Mouse (Mus musculus): ENCODE data around the gene Kyat1. TPM values are rescaled to one million over a fixed set of nuclear protein-coding genes. Genes with fewer than 3 reads are reported as not detected.
"Not testable (repeated sequence)": the region's sequence is repeated elsewhere in the genome, so short reads cannot be mapped to it uniquely, and the experiment has no call there.

Gene Kyat1
- total RNA-seq, 2 experiments from 2014 or later: 20.7 to 28.2 TPM

- no peak for DNase-seq
These were observed 9.1 kb upstream of the Kyat1 start for GRCm38 (mm10) chr2:30214745-30215144.

DNA sequence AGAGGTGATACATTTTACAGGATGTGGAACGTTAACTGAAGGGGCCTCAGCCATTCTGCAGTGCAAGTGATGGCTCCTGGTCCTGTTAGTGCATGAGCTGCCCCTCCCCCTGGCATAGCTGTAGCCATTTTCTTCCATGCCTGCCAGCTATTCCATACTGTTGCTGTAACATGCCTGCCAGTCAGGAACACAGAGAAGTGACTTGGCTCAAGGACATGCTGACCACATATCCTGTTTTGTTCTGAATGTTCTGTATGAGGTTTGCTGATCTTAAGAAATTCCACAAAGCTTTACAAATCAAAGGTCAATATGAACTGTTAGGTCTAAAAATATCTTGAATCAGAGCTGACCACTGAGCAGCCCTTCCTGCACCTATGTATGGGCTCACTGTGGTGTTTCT is 7.3 kb upstream of the Kyat1 start:
- DNase-seq: peak; percentile 16 to 45

GRCm38 (mm10) chr2:30212169-30212545 is 6.5 kb upstream of the Kyat1 start:
- no peak for DNase-seq

DNA sequence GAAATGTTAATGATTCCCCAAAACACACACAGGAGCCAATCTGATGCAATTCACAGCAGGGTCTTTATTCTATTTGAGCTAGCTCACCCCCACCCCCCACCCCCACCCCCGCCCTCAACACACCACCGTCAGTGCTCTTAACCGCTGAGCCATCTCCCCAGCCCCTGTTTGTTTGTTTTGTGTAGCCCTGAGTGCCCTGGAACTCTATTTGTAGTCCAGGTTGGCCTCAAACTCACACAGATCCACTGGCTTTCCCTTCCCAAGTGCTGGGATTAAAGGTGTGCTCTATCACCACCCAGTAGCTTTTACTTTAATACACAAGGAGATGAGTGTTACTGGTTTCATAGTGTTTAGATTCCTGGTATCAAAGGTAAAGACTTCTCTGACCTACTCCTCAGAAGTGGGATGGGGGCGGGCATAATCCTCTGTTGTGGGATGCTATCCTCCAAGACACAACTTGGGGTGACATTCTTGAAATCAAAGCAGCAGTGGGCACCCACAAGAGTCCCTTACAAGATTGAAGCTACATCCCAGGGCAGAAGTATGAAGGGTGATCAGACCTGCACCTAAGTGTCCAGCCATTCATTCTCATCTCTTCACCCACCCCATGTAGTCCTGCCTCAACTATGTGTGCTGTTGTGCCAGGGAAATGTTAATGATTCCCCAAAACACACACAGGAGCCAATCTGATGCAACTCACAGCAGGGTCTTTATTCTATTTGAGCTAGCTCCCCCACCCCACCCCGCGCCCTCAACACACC is 5.9 kb upstream of the Kyat1 start:
- DNase-seq: no peak

DNA sequence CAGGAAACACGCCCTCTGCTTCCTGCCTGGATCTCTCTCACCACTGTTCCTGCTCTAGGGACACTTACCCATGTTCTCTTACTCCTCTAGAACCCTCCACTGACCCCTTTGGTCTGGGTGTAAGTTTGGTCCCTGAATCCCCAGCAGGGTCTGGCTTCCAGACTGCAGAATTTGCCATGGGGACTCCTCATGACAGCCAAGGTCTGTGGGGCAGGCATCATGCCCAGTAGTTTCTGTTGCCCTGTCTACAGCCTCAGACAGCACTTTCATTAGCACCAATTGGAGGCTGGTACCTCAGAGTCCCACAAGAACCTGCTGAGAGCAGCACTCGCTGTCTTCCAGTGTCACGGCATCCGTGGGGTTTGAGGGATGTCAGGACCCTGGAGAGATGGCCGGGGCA is 2.2 kb upstream of the Kyat1 start:
- peak in 1 of 2 experiments; percentile 20 for DNase-seq

GRCm38 (mm10) chr2:30207401-30207800 is 1.8 kb upstream of the Kyat1 start:
- DNase-seq: no peak

- DNase-seq: peak; percentile 32 to 35
These were observed 405 bp downstream of the Kyat1 start for GRCm38 (mm10) chr2:30205255-30205628.

DNA sequence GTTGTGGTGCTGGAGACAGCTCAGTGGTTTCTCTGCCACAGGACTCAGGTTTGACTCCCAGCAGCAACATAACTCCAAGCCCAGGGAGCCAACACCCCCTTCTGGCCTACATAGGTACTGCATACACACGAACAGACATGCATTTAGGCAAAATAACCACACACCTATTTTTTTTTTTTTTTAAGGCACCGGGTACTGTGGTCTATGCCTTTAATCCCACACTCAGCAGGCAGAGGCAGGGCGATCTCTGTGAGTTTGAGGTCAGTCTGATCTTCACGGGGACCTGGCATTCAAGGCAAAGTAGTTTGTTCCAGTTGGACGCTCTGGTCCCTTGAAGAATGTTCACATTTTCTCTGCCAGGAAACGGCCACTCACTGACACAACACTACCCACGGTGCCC is 2.2 kb downstream of the Kyat1 start:
- peak in 1 of 2 experiments; percentile 42 for DNase-seq

DNA sequence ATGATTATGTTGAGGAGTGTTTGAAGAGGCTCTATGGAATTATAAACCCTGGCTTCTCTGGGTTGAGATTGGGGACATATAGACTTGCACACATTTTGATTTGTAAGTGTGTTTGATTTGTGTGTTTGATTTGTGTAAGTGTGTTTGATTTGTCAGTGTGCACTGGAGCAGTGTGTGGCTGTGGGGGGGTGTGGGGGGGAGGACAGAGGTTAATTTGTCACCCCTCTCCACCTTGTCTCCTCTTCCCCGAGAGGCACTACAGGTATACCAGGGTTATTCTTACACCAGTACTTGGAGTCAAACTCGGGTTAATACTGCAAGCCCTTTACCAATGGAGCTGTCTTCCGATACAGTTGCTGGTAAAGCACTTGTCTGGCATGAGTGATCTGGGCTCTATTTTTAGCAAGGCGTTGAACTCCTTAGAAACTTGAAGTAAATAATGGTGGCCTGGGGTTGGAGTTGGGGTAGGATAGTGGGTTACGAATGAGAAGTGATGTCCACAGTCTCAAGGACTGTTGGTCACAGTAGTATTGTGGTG is 5.2 kb downstream of the Kyat1 start:
- no peak for DNase-seq

DNA sequence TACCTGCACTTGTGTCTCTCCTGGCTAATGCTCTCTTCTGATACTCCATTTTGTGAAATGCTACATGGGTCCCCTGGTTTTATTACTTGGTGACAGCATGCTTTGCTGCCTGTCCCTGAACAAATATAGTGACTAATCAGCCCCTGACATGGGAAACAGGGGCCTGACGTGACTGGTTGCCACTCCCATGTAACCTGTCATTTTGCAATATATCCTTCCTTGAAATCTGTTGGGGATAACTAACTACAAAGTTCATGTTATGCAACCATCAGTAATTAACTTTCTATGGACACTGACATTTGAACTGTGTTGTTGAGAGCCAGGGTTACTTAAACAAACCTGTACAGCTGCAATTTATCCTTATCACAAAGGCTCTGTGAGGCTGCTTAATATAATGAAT is 5.7 kb downstream of the Kyat1 start:
- peak; percentile 35 to 54 for DNase-seq

- DNase-seq: no peak
These were observed 7.6 kb downstream of the Kyat1 start for GRCm38 (mm10) chr2:30198021-30198420.

DNA sequence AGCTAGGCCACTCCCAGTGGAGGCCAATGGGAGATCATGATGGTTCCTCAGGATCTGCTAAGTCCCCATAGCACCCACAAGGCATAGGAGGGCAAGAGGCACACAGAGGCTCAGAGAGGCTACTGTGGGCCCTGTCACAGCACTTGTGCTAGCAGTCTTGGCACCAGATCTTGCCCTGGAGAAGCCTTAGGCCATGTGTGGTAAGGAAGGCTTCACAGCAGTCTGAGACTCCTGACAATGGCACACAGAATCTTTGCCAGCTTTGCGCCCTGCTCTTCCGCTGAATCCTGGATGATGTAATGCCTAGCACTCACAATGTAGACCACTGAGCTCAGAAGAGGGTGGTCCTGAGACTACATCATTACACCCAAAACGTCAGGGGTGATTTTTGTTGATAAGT is 11.0 kb downstream of the Kyat1 start:
- no peak for DNase-seq

DNA sequence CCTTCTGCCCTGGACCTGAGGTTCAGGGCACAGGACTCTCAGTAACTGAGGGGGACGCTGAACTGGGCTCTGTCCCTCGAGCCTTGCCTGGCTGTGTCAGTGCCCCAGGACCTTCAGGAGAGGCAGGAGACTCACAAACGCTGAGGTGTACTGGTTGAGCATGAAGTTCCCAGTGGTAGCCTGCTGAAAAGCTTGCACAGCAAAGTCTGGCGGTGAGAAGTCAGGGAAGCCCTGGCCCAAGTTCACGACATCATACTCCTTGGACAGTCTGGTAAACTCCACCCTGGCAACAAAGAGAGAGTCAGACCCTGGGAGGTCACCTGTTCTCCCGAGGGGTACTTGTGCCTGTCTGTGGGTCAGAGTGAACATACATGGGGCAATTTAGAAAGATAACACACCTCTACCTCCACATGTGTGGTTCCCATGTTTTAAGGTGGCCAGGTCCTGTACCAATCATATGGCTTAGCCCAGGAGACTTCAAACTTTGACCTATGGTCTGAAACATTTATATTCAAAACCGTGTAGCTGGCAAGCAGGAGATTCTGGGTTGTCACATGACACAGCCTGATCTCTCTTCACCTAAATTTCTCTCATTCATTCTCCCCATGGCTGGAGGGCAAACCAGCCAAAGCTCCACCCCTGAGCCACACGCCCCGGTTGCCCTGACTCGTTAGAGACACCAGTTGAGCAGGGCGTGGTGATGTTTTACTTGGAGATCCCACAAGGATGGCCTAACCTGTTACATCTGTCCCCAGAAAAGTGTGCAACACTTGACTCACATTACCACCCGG is 13.7 kb downstream of the Kyat1 start:
- DNase-seq: no peak

DNA sequence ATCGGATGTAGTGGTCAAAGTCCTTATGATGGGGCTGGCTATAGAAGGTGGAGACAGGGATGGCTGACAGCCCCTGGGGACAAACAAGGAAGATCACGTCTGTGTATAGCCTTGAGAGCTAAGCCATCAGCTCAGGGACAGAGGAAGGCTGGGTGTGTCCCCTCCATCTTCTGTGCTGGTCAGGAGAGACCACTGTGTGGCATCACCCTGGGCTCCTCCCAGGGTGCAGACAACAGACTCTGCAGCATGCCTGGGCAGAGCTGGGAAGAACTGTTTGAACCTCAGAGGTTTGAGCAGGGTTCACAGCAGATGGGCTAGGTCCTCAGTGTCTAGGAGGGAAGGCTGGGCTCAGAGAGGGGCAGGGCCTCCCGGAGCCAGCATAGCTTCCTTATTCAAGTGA is 20.0 kb downstream of the Kyat1 start:
- DNase-seq: no peak

DNA sequence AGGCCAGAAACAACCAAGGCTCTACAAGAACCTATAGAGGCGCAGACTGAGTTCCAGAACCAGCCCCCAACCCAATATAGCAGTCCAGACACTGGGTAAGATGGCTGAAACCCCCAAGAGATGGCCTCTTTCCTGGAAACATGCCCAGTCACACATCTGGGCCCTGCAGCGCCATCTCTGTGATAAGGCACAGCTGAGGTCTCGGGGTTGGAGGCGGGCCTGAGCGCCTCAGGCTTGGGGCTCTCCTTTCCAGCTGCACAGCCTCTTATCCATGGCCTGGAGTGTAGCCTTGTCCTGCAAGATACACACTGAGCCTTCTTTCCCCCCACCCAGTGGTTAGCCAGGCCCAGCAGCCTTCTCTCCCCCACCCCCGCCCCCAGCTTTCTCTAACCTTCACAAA is 20.4 kb downstream of the Kyat1 start:
- DNase-seq: no peak

DNA sequence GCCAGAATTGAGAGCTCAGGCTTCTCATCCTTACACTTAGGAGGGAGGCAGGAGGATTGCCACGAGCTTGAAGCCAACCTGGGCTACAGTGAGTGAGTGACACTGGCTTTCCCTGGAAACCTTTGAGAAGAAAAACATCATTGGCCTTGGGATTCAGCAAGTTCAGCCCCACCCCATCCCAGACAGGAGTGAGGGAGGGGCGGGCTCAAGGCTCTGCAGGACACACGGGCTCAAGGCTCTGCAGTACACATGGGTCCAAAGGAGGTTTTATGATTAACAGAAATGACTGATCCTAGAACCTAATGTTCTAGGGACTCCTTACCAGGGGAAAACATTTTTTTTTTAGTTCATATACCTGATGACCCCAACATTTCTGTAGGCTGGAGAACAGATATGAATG is 21.9 kb downstream of the Kyat1 start:
- DNase-seq: no peak

DNA sequence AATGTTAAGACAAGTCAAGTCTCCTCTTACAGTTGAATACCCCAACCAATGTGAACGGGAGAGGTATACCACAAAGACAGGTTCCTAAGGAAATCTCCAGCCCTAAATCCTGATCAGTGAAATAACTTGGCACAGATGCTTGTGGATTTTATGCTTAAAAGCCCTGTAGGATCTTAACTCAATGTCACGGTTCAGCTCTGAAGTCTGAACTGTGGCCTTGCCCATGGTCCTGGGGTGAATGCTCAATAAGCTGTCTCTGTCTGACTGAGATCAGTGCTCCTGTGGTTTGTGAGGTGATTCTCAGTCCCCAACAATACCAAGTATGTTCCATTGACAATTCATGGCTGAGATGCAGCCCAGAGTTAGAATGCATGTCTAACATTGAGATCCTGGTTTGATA is 23.2 kb downstream of the Kyat1 start:
- no peak for DNase-seq

GRCm38 (mm10) chr2:30178711-30179110 is 26.9 kb downstream of the Kyat1 start:
- not testable (repeated sequence) for DNase-seq

DNA sequence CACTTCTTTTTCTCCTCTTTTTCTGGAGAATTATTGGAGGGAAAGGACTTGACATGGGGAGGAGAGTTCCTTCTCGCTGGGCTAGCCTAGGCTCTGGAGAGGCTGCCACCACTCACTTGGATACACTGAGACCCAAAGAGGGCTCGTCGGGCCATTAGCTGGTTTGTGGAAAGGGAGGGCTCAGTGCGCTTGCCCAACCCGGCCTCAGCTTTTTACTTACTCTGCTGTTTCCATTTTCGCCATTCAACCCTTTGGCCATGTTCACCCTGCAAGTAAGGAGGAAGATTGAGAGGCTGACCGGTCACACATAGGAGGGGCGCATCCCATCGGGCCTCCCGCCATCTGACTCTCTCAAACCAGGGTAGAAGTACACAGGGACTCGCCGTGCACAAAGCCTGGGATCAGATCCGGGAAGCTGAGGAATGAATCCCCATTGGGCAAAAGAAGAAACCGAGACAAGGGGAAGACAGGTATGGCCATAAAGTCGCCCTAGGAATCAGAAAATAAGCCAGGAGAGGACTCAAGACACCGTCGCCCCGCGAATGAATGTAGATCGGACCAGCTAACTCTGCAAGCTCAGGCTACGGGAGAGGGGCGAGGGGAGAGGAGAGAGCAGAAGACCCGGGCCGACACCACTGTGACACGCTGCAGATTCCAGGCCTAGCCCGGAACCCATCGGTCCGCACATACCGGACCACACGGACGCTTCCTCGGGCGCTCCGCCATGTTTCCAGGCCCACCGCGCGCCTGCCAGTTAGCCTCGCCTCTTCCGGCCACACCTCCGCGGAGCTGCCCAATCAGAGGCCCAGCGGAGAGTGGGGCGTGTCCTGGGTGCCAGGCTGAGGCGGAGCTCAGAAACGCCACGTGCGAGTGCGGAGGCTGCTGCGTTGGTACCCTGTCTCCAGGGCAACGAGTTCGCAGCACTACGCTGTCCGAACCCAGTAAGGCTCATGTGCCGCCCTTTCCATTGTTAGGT is 27.7 kb downstream of the Kyat1 start, which contains the start of gene Spout1:
Gene Spout1, minus strand, starts transcription at position 760 of the 976 bp plus-strand sequence.
- peak; percentile 97 to 98 for DNase-seq

GRCm38 (mm10) chr2:30176561-30176960 is 29.1 kb downstream of the Kyat1 start:
- no peak for DNase-seq

DNA sequence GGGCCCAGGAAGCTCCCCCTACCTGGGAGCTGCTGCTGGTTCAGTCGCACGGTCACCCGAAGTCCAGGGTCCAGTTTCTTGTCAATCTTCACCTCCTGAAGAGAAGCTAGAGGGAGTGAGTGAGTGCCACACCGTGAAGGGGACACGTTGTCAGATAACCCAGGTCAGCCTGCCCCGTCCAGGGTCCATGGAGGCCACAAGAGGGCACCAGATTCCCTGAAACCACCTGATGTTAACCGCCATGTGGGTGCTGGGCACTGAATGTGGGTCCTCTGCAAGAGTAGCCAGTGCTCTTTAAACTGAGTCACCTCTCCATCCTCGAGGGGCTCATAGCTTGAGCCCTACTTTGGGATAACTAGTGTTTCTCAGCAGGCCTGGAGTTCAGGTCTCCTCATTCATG is 29.8 kb downstream of the Kyat1 start:
- DNase-seq: no peak
